ENCODE assay signal across 10 mouse cellular contexts in the genomic region with DNA sequence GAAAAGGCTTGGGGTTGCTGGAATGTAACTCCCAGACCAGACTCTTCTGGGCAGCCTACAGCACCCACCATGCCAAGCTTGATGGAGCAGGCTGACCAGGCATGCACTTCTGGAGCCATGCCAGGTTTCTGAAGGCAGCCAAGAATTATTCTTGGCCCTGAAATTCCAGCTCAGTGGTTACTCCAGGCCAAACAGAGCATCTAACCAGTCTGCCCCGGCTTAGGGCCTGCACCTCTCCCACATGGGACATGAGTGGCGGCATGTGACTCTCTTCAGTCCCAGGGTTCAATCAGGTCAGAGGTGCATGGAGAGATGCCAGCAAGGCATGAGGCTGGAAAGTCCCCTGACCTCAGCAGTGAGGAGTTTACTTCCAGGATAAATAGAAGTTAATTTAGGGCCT.
DNase-seq lines count a peak whose midpoint lies in the region; ATAC-seq and TF ChIP-seq lines count a peak whose summit lies in the region.
"Had no signal": no experiment of that assay in that cellular context is flagged by ENCODE, and none has a peak within 500 bp of the region (broad histone marks: within the 10 kb centered on the region; RNA-seq: fewer than 3 reads in every experiment).

No protein-coding gene starts in this region.

- ATAC-seq in megakaryocyte, adult 5-6 weeks (ENCODE audit: poor library complexity, severe bottlenecking) = no peak

- no peaks in the 10 kb centered on the region for H3K27me3 ChIP-seq in cerebellum, adult 2 months (ENCODE audit: control insufficient read depth, insufficient read depth, low read length)
- H3K27me3 ChIP-seq in heart, embryonic 10.5 days (ENCODE audit: insufficient read depth, poor library complexity, severe bottlenecking) = no peaks in the 10 kb centered on the region; the same call in 1 of the 2 replicates
- H3K27me3 ChIP-seq: neural tube, embryonic 12.5 days had no signal

- H3K36me3 ChIP-seq in heart, embryonic 10.5 days = no peaks in the 10 kb centered on the region
- H3K36me3 ChIP-seq: neural tube, embryonic 12.5 days had no signal

- no peak overlapping the region for H3K4me3 ChIP-seq in cerebellum, adult 2 months (replicated peaks; ENCODE audit: insufficient read depth, low read depth, low read length)
- no peak overlapping the region for H3K4me3 ChIP-seq in heart, embryonic 10.5 days
- H3K4me3 ChIP-seq: layer of hippocampus, adult 2 months; neural tube, embryonic 12.5 days had no signal

- no peak overlapping the region for H3K27ac ChIP-seq in cerebellum, adult 2 months (ENCODE audit: insufficient read depth, low read length)
- no peak overlapping the region for H3K27ac ChIP-seq in heart, embryonic 10.5 days
- H3K27ac ChIP-seq: layer of hippocampus, adult 2 months; neural tube, embryonic 12.5 days had no signal

- peaks cover 16% of the 10 kb centered on the region for H3K4me1 ChIP-seq in cerebellum, adult 2 months (ENCODE audit: control insufficient read depth, insufficient read depth, low read length)
- H3K4me1 ChIP-seq in heart, embryonic 10.5 days = no peaks in the 10 kb centered on the region; the same call in 1 of the 2 replicates

- no peak for TF ChIP-seq CTCF in cerebellum, adult 2 months (IDR thresholded peaks at IDR 0.05; ENCODE audit: borderline replicate concordance, insufficient read depth, low read depth, low read length)

- TF ChIP-seq POLR2A in cerebellum, adult 2 months (IDR thresholded peaks at IDR 0.05; ENCODE audit: borderline replicate concordance, insufficient read depth, low read length) = no peak

- DNase-seq in right cerebral cortex, adult 2 months (ENCODE audit: low spot score in 2 of 2) = peak; percentile 17 to 20
- no peak for DNase-seq in right cerebral cortex, postnatal 36 days (ENCODE audit: low spot score in 2 of 2)
- DNase-seq in cerebellum, adult 2 months = peak; percentile 56 to 78
- DNase-seq in heart, embryonic 10.5 days (ENCODE audit: low spot score) = peak; percentile 71
- peak; percentile 93 to 97 for DNase-seq in kidney, postnatal 25 days
- peak; percentile 38 for DNase-seq in right cerebral cortex, postnatal 14 days
- no peak for DNase-seq in natural killer cell, adult 2 months (ENCODE audit: low spot score in 2 of 2)

- H3K9me3 ChIP-seq in heart, embryonic 10.5 days = no peaks in the 10 kb centered on the region
- H3K9me3 ChIP-seq: neural tube, embryonic 12.5 days had no signal

- whole genome bisulfite sequencing in cerebellum, adult 2 months = 39% methylated on average over 2 of the region's 2 CpGs
- 79% methylated on average over 2 of the region's 2 CpGs for WGBS in heart, embryonic 10.5 days

Comparison
In these comparisons a context has a peak if more than half of its experiments do, and no peak if none do; other contexts are left out.
1. DNase-seq: peak in right cerebral cortex, adult 2 months (2 of 2), cerebellum, adult 2 months (2 of 2), heart, embryonic 10.5 days (single experiment), kidney, postnatal 25 days (2 of 2) and right cerebral cortex, postnatal 14 days (single experiment); none in right cerebral cortex, postnatal 36 days (0 of 2) and natural killer cell, adult 2 months (0 of 2).